Mouse (Mus musculus): ENCODE measurements around the gene Emp3.

DNA sequence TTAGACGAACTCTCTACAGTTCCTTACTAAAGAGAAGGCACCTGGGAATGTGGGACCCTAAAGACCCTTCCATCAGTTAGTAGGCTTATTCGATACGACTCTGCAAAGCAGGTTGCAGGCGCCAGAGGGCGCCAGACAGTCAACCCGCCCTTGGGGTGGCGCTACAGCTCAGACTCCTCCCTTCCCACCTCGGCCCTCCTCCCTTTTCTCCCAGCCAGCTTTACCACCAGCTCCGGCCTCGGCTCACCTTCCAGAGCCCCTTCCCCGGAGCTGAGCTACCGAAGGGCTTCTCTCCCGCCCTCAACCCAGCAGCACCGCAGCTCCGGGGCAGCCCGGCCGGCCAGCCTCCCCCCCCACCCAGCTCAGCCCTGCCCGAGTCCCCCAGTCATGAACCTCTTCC is 48.6 kb downstream of the Emp3 start, which contains the start of gene Kdelr1:
- TF ChIP-seq CTCF (IDR thresholded peaks at IDR 0.05; ENCODE audit: low read depth, low read length) (peak; percentile 93), GATA1 (IDR thresholded peaks at IDR 0.05; ENCODE audit: borderline replicate concordance, low read length) (no peak)
